Mouse (Mus musculus) brain, adult 2 months (tissue): Measurements from ENCODE around the gene Itm2a.

Experiments
- DNase-seq: peaks from one replicate; pipeline ENCODE4 v3.0.0; 2011; ENCODE audit warnings: low read depth, low spot score

Itm2a gene

GRCm38 (mm10) chrX:107402915-107403912, at the start of gene Itm2a:
Gene Itm2a (minus strand): TSS chrX:107403376.
- DNase-seq = peak; percentile 62

- peak; percentile 1 for DNase-seq
Measured at GRCm38 (mm10) chrX:107435887-107436286, 32.7 kb upstream of the Itm2a start.

GRCm38 (mm10) chrX:107421304-107421703, 18.1 kb upstream of the Itm2a start:
- DNase-seq = no peak

GRCm38 (mm10) chrX:107417345-107417744, 14.2 kb upstream of the Itm2a start:
- no peak for DNase-seq

- no peak for DNase-seq
Measured at GRCm38 (mm10) chrX:107415999-107416398, 12.8 kb upstream of the Itm2a start.

GRCm38 (mm10) chrX:107402481-107402880, 695 bp downstream of the Itm2a start:
- peak; percentile 10 for DNase-seq

GRCm38 (mm10) chrX:107399087-107399486, 4.1 kb downstream of the Itm2a start:
- DNase-seq = no peak

- DNase-seq = no peak
Measured at GRCm38 (mm10) chrX:107393256-107393655, 9.9 kb downstream of the Itm2a start.

- DNase-seq = no peak
Measured at GRCm38 (mm10) chrX:107375329-107375728, 27.8 kb downstream of the Itm2a start.
